Mouse (Mus musculus) liver, adult 2 months (tissue): Measurements from ENCODE around the gene Fga.

Experiments
- CTCF ChIP-seq: fragments of 200-500 bp; IDR thresholded peaks from 2 replicates; pipeline ENCODE4 v1.5.1; 2011; ENCODE audit warnings: low read depth, low read length, control low read depth
- POLR2A ChIP-seq: fragments of 200-500 bp; IDR thresholded peaks from 2 replicates; pipeline ENCODE4 v1.6.1; 2011; ENCODE audit warnings: low read length, control low read depth; ENCODE audit not compliant: insufficient read depth; ENCODE audit errors: extremely low read depth

DNA sequence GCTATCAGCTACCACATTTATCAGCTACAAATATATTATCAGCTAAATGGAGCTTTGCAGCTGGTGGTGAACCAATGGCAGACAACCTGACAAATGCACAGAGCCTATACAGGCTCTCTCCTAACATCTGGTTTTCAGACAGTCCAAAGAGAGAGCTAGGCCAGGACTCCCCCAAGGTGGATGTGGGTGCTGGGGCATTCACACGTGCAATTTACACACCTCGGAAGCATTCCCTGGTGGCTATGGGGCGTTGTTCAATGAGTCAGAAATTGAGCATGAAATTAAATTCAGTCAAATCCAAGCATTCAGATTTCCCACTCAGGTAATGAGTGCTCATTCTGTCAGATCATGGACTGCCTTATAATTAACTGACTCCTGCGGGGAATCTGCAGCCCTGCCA lies 14.3 kb upstream of the Fga start:
- TF ChIP-seq CTCF (no peak), POLR2A (no peak)
